Mouse (Mus musculus): ENCODE measurements around the gene Lrrc49. TPM values are rescaled to one million over a fixed set of nuclear protein-coding genes. Genes with fewer than 3 reads are reported as not detected.

Lrrc49 gene
- polyA plus RNA-seq, 1 experiment from 2014 or later, result 9.0 TPM

GRCm38 (mm10) chr9:60682753-60683152 lies 5.2 kb downstream of the Lrrc49 start:
- Histone ChIP-seq H3K27ac (ENCODE audit: low read length) (no peak overlapping the region), H3K4me1 (ENCODE audit: insufficient read depth, low read depth, low read length) (no peaks in the 10 kb centered on the region), H3K4me3 (ENCODE audit: low read depth, low read length) (no peak overlapping the region), H3K4me2 (replicated peaks; ENCODE audit: low read depth, low read length) (no peak overlapping the region), H3K9me3 (ENCODE audit: low read length) (no peaks in the 10 kb centered on the region), H3K36me3 (ENCODE audit: insufficient read depth, low read length) (no peaks in the 10 kb centered on the region; the same call in 1 of the 2 replicates), H3K27me3 (replicated peaks; ENCODE audit: insufficient read depth, low read length) (no peaks in the 10 kb centered on the region), H3K9ac (replicated peaks; ENCODE audit: low read depth) (no peak overlapping the region)
- WGBS, result 94% methylated on average over 4 of the region's 4 CpGs
- ATAC-seq (no peak), DNase-seq (ENCODE audit: low spot score) (no peak)
- TF ChIP-seq EP300 (IDR thresholded peaks at IDR 0.05) (no peak), CTCF (IDR thresholded peaks at IDR 0.05) (no peak)

GRCm38 (mm10) chr9:60681005-60681404 lies 7.0 kb downstream of the Lrrc49 start:
- H3K27me3 ChIP-seq (replicated peaks; ENCODE audit: insufficient read depth, low read length), result no peaks in the 10 kb centered on the region
- no peak overlapping the region for H3K27ac ChIP-seq (ENCODE audit: low read length)
- H3K4me2 ChIP-seq (replicated peaks; ENCODE audit: low read depth, low read length), result no peak overlapping the region
- H3K36me3 ChIP-seq (ENCODE audit: insufficient read depth, low read length), result no peaks in the 10 kb centered on the region; the same call in 1 of the 2 replicates
- TF ChIP-seq CTCF (IDR thresholded peaks at IDR 0.05), result peak; percentile 42
- TF ChIP-seq EP300 (IDR thresholded peaks at IDR 0.05), result no peak
- DNase-seq (ENCODE audit: low spot score) (no peak), ATAC-seq (no peak)
- WGBS, result 91% methylated on average over 3 of the region's 3 CpGs
- H3K4me3 ChIP-seq (ENCODE audit: low read depth, low read length), result no peak overlapping the region
- H3K9ac ChIP-seq (replicated peaks; ENCODE audit: low read depth), result no peak overlapping the region
- no peaks in the 10 kb centered on the region for H3K9me3 ChIP-seq (ENCODE audit: low read length)
- H3K4me1 ChIP-seq (ENCODE audit: insufficient read depth, low read depth, low read length), result no peaks in the 10 kb centered on the region

- no peak overlapping the region for H3K27ac ChIP-seq (ENCODE audit: low read length)
- no peaks in the 10 kb centered on the region; the same call in 1 of the 2 replicates for H3K36me3 ChIP-seq (ENCODE audit: insufficient read depth, low read length)
- H3K9ac ChIP-seq (replicated peaks; ENCODE audit: low read depth), result no peak overlapping the region
- TF ChIP-seq CTCF (IDR thresholded peaks at IDR 0.05) (no peak), EP300 (IDR thresholded peaks at IDR 0.05) (no peak)
- no peak overlapping the region for H3K4me2 ChIP-seq (replicated peaks; ENCODE audit: low read depth, low read length)
- DNase-seq (ENCODE audit: low spot score) (no peak), ATAC-seq (no peak)
- no peaks in the 10 kb centered on the region for H3K27me3 ChIP-seq (replicated peaks; ENCODE audit: insufficient read depth, low read length)
- H3K9me3 ChIP-seq (ENCODE audit: low read length), result no peaks in the 10 kb centered on the region
- H3K4me1 ChIP-seq (ENCODE audit: insufficient read depth, low read depth, low read length), result no peaks in the 10 kb centered on the region
- WGBS, result 35% methylated on average over 5 of the region's 5 CpGs
- H3K4me3 ChIP-seq (ENCODE audit: low read depth, low read length), result no peak overlapping the region
Observed at GRCm38 (mm10) chr9:60678913-60679312, 9.0 kb downstream of the Lrrc49 start.

- ATAC-seq, result no peak
- no peaks in the 10 kb centered on the region; the same call in 1 of the 2 replicates for H3K36me3 ChIP-seq (ENCODE audit: insufficient read depth, low read length)
- H3K9ac ChIP-seq (replicated peaks; ENCODE audit: low read depth), result no peak overlapping the region
- no peak overlapping the region for H3K27ac ChIP-seq (ENCODE audit: low read length)
- H3K4me2 ChIP-seq (replicated peaks; ENCODE audit: low read depth, low read length), result no peak overlapping the region
- H3K27me3 ChIP-seq (replicated peaks; ENCODE audit: insufficient read depth, low read length), result no peaks in the 10 kb centered on the region
- no peaks in the 10 kb centered on the region for H3K9me3 ChIP-seq (ENCODE audit: low read length)
- no peaks in the 10 kb centered on the region for H3K4me1 ChIP-seq (ENCODE audit: insufficient read depth, low read depth, low read length)
- H3K4me3 ChIP-seq (ENCODE audit: low read depth, low read length), result no peak overlapping the region
- TF ChIP-seq CTCF (IDR thresholded peaks at IDR 0.05), result no peak
- TF ChIP-seq EP300 (IDR thresholded peaks at IDR 0.05), result no peak
- 85% methylated on average over 4 of the region's 4 CpGs for WGBS
- no peak for DNase-seq (ENCODE audit: low spot score)
Observed at GRCm38 (mm10) chr9:60676429-60676828, 11.5 kb downstream of the Lrrc49 start.

- no peaks in the 10 kb centered on the region for H3K9me3 ChIP-seq (ENCODE audit: low read length)
- no peaks in the 10 kb centered on the region for H3K36me3 ChIP-seq (ENCODE audit: insufficient read depth, low read length)
- H3K27me3 ChIP-seq (replicated peaks; ENCODE audit: insufficient read depth, low read length), result no peaks in the 10 kb centered on the region
- no peaks in the 10 kb centered on the region for H3K4me1 ChIP-seq (ENCODE audit: insufficient read depth, low read depth, low read length)
- no peak overlapping the region for H3K27ac ChIP-seq (ENCODE audit: low read length)
- H3K4me3 ChIP-seq (ENCODE audit: low read depth, low read length), result no peak overlapping the region
- no peak for ATAC-seq
- no peak for DNase-seq (ENCODE audit: low spot score)
- no peak overlapping the region for H3K4me2 ChIP-seq (replicated peaks; ENCODE audit: low read depth, low read length)
- TF ChIP-seq CTCF (IDR thresholded peaks at IDR 0.05) (peak; percentile 52), EP300 (IDR thresholded peaks at IDR 0.05) (no peak)
- H3K9ac ChIP-seq (replicated peaks; ENCODE audit: low read depth), result no peak overlapping the region
Observed at GRCm38 (mm10) chr9:60674780-60675179, 13.2 kb downstream of the Lrrc49 start.

GRCm38 (mm10) chr9:60672568-60672967 lies 15.4 kb downstream of the Lrrc49 start:
- Histone ChIP-seq H3K9ac (replicated peaks; ENCODE audit: low read depth) (no peak overlapping the region), H3K36me3 (ENCODE audit: insufficient read depth, low read length) (no peaks in the 10 kb centered on the region), H3K27me3 (replicated peaks; ENCODE audit: insufficient read depth, low read length) (no peaks in the 10 kb centered on the region), H3K4me1 (ENCODE audit: insufficient read depth, low read depth, low read length) (no peaks in the 10 kb centered on the region), H3K4me3 (ENCODE audit: low read depth, low read length) (no peak overlapping the region), H3K9me3 (ENCODE audit: low read length) (no peaks in the 10 kb centered on the region), H3K4me2 (replicated peaks; ENCODE audit: low read depth, low read length) (no peak overlapping the region), H3K27ac (ENCODE audit: low read length) (no peak overlapping the region)
- TF ChIP-seq EP300 (IDR thresholded peaks at IDR 0.05) (no peak), CTCF (IDR thresholded peaks at IDR 0.05) (no peak)
- no peak for DNase-seq (ENCODE audit: low spot score)
- ATAC-seq, result no peak
- WGBS, result 98% methylated on average over 6 of the region's 6 CpGs

- H3K27ac ChIP-seq (ENCODE audit: low read length), result no peak overlapping the region
- no peak overlapping the region for H3K4me3 ChIP-seq (ENCODE audit: low read depth, low read length)
- TF ChIP-seq CTCF (IDR thresholded peaks at IDR 0.05), result no peak
- TF ChIP-seq EP300 (IDR thresholded peaks at IDR 0.05), result no peak
- no peaks in the 10 kb centered on the region for H3K4me1 ChIP-seq (ENCODE audit: insufficient read depth, low read depth, low read length)
- H3K27me3 ChIP-seq (replicated peaks; ENCODE audit: insufficient read depth, low read length), result no peaks in the 10 kb centered on the region
- ATAC-seq (no peak), DNase-seq (ENCODE audit: low spot score) (no peak)
- H3K4me2 ChIP-seq (replicated peaks; ENCODE audit: low read depth, low read length), result no peak overlapping the region
- no peaks in the 10 kb centered on the region for H3K9me3 ChIP-seq (ENCODE audit: low read length)
- no peak overlapping the region for H3K9ac ChIP-seq (replicated peaks; ENCODE audit: low read depth)
- WGBS, result 85% methylated on average over 6 of the region's 6 CpGs
- H3K36me3 ChIP-seq (ENCODE audit: insufficient read depth, low read length), result no peaks in the 10 kb centered on the region
Observed at GRCm38 (mm10) chr9:60668886-60669285, 19.1 kb downstream of the Lrrc49 start.

Data from lung, postnatal 0 days (tissue).